Mouse (Mus musculus) adrenal gland (tissue): ENCODE measurements around the gene Lpar3.

Source experiments
- intact Hi-C: fragments of 180-260 bp; cut with DNase I; formaldehyde crosslinking; loops from one replicate; pipeline ENCODE4 v1.15.1; 2025

Lpar3 gene

DNA sequence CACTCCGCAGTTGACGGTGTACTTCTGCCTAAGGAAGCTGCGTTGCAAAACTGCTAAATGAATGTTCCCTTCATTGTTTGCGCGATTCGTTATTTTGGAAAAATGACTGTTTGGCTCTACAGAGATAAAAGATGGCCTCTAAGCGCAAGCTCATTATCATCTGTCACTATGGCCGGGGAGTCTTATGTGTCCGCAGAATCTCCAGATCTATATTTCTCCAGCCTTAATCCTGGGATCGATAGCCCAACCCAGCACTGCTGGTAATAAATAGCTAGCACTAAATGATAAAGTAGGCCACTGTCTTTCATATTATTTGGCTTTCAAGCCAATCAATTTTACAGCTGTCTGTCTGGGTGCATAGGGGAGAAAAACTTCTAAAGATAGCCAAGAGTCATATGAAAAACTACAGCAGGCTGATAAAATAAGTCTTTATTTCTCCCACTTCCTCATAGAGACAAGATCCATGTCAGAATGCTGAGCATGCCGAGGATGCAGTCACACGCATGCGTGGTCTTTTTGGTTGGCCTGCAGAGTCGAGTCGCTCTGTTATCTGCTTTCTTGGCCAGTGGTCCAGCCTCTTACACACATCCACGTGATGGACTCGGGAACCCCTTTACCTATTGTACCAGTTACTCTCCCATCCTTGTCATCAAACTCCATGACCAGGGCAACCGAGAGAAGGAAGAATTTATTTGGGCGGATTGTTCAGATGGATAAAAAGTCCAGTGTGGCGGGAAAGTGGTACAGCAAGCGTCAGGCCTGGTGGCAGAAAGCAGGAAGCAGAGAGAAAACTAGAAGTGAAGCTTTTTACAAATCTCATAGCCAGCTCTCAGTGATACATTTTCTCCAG, 84.0 kb downstream of the Lpar3 start:
- intact Hi-C loops, result no loop called here

DNA sequence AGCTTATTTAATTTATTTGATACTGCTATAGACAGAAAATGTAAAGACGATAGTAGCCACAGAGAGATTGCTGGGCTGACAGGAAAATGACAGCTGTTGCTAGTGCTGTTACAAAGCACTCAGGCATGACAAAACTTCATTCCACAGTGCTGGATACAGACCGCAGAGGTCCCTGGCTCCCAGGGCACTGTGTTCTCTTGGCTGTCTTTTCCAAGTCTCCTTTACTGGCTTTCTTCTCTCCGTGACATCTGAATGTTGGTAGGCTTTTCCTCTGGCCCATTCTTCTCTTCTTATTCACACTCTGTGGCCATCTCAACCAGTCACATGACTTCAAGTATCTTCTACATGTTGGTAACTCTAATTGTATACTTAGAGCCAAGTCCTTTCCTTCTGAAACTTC, 86.6 kb downstream of the Lpar3 start:
- intact Hi-C loops, result no loop called here

DNA sequence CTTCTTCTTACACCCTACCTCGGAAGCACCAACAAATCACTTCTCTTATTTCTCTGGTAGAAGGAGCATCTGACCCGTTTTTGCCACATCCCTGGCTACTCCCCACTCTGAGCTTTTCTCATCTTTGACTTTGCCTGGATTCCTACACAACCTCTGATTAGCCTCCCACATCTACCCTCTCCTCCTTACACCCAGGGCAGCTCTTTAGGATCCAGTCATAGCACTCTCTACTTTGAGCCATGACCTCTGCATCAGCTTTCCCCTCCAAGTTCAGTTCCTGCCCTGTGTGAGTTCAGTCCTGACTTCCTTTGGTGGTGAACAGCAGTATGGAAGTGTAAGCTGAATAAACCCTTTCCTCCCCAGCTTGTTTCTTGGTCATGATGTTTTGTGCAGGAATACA, 87.1 kb downstream of the Lpar3 start:
- intact Hi-C loops, result no loop called here

GRCm38 (mm10) chr3:146309586-146309985, 88.8 kb downstream of the Lpar3 start:
- intact Hi-C loops, result no loop called here

DNA sequence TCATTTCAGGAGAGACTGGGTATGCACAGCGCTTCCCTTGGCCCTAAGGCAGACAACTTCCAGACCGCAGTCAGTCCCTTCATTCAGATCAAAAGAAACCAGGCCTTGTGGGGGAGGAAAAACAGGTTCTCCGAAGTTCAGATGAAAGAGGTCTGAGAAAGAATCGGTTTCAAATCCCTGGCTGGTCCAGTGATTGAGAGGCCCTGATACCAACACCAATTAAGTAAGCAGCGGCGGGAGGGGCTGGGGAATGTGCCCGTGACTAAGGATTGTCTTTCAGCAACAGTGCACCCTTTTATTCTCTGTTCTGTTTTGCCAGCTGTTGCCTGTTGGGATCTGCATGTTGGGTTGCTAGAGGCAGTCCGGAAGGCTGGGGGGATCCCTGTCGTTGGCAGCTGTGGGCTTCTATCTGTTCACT, 90.4 kb downstream of the Lpar3 start:
- intact Hi-C loops, result no loop called here

- intact Hi-C loops, result no loop called here
Measured at GRCm38 (mm10) chr3:146315414-146315813, 94.7 kb downstream of the Lpar3 start.

- intact Hi-C loops, result no loop called here
Measured at GRCm38 (mm10) chr3:146316293-146316692, 95.5 kb downstream of the Lpar3 start.

DNA sequence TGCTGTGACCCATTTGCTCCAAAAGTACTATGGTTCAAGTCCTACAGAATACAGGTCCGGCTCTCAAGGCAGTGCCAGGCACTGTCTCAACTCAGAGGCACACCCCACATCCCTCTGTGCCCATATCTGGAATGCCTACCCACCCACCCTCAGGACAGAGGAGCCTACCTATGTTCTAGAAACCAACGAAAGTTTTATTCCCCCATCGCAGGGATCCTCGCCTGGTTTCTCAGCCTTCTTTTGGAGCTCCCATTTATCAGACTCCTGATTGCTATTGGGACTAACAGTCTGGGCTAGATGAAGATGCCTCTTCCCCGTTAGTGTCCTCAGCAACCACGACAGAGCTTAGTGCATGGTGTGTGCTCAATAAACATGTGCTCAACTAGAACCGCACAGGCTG, 96.6 kb downstream of the Lpar3 start:
- intact Hi-C loops, result no loop called here

GRCm38 (mm10) chr3:146317911-146318310, 97.1 kb downstream of the Lpar3 start:
- intact Hi-C loops, result no loop called here

DNA sequence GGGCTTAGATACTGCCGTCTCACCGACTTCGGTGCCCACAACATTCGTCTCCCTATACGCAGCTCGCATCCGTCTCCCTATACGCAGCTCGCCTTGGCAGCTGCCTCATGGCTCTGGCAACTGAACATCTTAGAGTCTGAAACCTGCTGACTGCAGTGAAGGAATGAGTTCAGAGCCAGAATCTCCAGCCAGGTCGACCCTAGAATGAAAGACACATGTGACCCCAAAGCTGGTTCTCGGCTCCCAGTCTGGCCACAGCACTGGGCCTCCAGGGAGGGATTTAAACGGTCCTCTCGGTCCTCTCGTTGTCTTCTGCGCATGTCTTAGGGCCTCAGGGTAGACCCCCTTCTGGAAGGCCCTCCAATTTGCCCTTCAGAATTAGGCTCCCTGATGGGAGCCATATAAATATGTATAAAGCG, 97.8 kb downstream of the Lpar3 start:
- intact Hi-C loops, result no loop called here

DNA sequence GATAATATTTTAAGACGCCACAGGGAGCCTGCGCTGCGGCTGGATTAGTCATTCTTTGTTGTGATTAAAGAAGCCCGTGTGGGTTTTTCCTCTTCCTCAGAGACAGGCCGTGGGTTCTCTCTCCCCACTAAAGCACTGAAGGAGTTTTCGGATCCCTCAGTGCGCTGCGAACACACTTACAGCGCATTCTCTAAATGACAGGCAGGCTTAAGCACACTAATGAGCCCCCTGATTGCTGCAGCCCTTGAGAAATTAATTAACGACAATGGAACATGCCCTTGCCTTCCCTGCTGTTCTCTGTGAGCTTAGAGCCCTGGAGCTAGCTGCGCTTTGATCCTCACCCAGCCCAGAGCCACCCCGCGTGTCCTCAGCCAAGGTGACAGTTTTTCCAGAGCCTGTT, 98.2 kb downstream of the Lpar3 start:
- intact Hi-C loops, result no loop called here

- intact Hi-C loops, result no loop called here
Measured at GRCm38 (mm10) chr3:146319503-146319902, 98.7 kb downstream of the Lpar3 start.

DNA sequence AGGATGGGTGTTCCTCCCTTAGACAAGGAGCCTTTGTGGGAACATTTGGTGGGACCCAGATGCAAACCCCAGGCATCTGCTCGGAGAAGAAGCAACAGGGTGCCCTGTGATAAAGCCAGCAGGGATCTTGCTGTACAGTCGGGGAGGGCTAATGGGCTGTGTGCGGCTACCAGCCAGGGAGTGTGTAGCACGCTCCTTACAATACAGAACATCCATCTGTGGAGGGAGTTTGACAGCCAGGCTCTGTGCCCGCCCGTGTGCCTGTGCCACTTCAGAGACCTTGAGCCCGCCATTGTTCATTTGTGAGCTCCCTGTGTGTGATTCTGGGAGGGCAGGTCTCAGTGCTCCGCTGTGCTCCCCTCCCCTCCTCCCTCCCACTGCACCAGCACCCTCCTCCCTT, 104.2 kb downstream of the Lpar3 start:
- intact Hi-C loops, result no loop called here

DNA sequence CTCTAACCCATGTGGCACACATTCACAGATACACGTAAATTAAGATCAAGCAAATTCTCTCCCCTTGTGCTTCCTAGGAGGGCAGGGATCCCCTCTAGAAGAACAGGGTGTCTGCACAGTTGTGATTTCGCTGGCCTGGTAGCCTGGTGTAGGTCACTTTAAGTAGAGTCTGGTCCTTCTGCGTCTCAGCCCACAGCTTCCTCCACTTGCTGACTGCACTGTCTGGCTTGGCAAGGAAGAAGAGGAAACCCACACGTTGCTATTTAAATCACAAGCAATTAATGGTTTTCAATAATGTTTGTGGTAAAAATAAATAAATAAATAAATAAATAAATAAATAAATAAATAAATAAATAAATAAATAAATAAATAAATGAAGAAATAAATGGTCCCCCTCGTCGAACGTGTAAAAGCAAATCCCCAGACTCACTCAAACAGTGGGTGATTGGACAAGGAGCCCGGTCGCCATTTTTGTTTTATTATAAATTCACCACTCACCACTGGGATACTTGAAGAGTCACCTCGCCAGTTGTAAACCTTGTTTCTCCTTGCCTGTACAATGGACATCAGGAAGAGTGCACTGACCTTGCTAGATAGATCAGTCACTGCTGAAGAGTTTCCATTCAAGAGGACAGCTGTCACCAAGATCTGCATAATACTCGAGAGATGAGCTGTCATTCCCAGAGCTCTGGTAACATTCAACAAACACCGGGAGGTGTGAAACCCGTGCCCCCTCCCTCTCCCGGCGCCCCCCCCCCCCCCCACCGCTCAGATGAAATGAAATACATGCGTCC, 106.2 kb downstream of the Lpar3 start:
- intact Hi-C loops, result no loop called here

DNA sequence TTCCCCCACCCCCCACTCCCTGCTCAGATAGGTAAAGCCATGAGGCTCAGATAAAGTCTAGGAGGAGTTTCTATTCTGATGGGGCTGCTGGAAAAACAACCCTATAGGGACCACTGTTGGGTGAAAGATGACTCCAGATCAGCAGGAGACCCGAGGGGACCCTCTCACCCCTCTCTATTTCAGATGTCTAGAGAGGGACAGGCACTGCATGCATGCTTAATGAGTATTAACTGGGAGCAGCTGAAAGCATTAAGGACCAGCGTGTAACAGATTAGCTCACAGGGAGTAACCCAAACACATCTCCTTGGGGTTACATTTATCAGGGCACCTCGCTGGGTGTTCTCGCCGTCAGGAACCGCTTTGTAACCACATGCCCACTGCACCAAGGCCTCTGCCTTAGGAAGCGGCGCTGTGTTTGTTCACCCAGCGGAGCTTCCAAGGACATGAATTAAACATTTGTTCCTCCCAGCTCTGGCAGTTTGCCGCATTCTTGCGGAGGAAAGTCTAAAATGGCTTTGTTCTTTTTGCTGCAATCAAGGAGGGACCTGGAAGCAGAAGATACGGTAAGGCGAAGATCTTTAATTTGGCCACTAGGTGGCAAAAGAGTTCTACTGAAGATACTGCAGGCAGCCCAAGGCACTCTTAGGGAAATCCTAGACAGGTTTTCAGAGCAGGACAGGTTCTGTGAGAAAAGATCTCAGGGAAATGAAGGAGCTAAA, 106.9 kb downstream of the Lpar3 start:
- intact Hi-C loops, result no loop called here

GRCm38 (mm10) chr3:146328749-146329148, 108.0 kb downstream of the Lpar3 start:
- intact Hi-C loops, result no loop called here

- intact Hi-C loops, result no loop called here
Measured at GRCm38 (mm10) chr3:146331819-146332218, 111.1 kb downstream of the Lpar3 start.

- intact Hi-C loops, result no loop called here
Measured at GRCm38 (mm10) chr3:146333270-146333669, 112.5 kb downstream of the Lpar3 start.

GRCm38 (mm10) chr3:146334070-146334469, 113.3 kb downstream of the Lpar3 start:
- intact Hi-C loops, result no loop called here
